ENCODE assay signal across 13 mouse cellular contexts in genomic region chr19:53727277-53727676, GRCm38 (mm10). TPM values are rescaled to one million over a fixed set of nuclear protein-coding genes. Genes with fewer than 3 reads are reported as not detected.
DNase-seq lines count a peak whose midpoint lies in the region; ATAC-seq lines count a peak whose summit lies in the region.
"Had no signal": no experiment of that assay in that cellular context is flagged by ENCODE, and none has a peak within 500 bp of the region (broad histone marks: within the 10 kb centered on the region; RNA-seq: fewer than 3 reads in every experiment).

No protein-coding gene starts in this region.

- H3K4me3 ChIP-seq in heart, embryonic 15.5 days, result no peak overlapping the region
- no peak overlapping the region for H3K4me3 ChIP-seq in embryonic facial prominence, embryonic 14.5 days (ENCODE audit: low read depth, low read length)
- no peak overlapping the region for H3K4me3 ChIP-seq in hindbrain, embryonic 12.5 days

- H3K4me1 ChIP-seq in heart, embryonic 15.5 days (replicated peaks), result peaks cover 80% of the 10 kb centered on the region
- peaks cover 8% of the 10 kb centered on the region; the same call in 1 of the 2 replicates for H3K4me1 ChIP-seq in embryonic facial prominence, embryonic 14.5 days (ENCODE audit: control insufficient read depth, insufficient read depth, low read length)
- H3K4me1 ChIP-seq in hindbrain, embryonic 12.5 days, result peaks cover 7% of the 10 kb centered on the region

- no peaks in the 10 kb centered on the region for H3K27me3 ChIP-seq in heart, embryonic 15.5 days
- H3K27me3 ChIP-seq in embryonic facial prominence, embryonic 14.5 days (replicated peaks; ENCODE audit: control insufficient read depth, insufficient read depth, low read length), result no peaks in the 10 kb centered on the region
- no peaks in the 10 kb centered on the region for H3K27me3 ChIP-seq in hindbrain, embryonic 12.5 days
- H3K27me3 ChIP-seq: Patski had no signal

- no peak overlapping the region for H3K4me2 ChIP-seq in heart, embryonic 15.5 days
- no peak overlapping the region for H3K4me2 ChIP-seq in embryonic facial prominence, embryonic 14.5 days (ENCODE audit: low read depth, low read length)
- no peak overlapping the region for H3K4me2 ChIP-seq in hindbrain, embryonic 12.5 days (replicated peaks)

- no peak for ATAC-seq in heart, embryonic 15.5 days (replicated peaks; ENCODE audit: insufficient number of reproducible peaks, insufficient read depth, low FRiP score, low read depth)
- ATAC-seq in embryonic facial prominence, embryonic 14.5 days (ENCODE audit: low read depth), result peak; percentile 44; the same call in 1 of the 2 replicates
- no peak for ATAC-seq in hindbrain, embryonic 12.5 days (ENCODE audit: low FRiP score)
- ATAC-seq: Patski had no signal

- no peaks in the 10 kb centered on the region for H3K9me3 ChIP-seq in heart, embryonic 15.5 days (replicated peaks)
- H3K9me3 ChIP-seq in embryonic facial prominence, embryonic 14.5 days (ENCODE audit: control insufficient read depth, low read length), result no peaks in the 10 kb centered on the region
- no peaks in the 10 kb centered on the region for H3K9me3 ChIP-seq in hindbrain, embryonic 12.5 days (replicated peaks)

- WGBS in heart, embryonic 15.5 days, result 64% methylated on average over 4 of the region's 4 CpGs
- WGBS in embryonic facial prominence, embryonic 14.5 days, result 45% methylated on average over 4 of the region's 4 CpGs
- 59% methylated on average over 4 of the region's 4 CpGs for WGBS in hindbrain, embryonic 12.5 days

- intact Hi-C loops in heart, postnatal 14 days (cut with DNase I), result no loop called here

- H3K36me3 ChIP-seq in heart, embryonic 15.5 days, result no peaks in the 10 kb centered on the region
- H3K36me3 ChIP-seq in embryonic facial prominence, embryonic 14.5 days (ENCODE audit: control insufficient read depth, insufficient read depth, low read length), result no peaks in the 10 kb centered on the region
- no peaks in the 10 kb centered on the region for H3K36me3 ChIP-seq in hindbrain, embryonic 12.5 days

- no peak for DNase-seq in heart, postnatal 14 days
- DNase-seq in ES-CJ7 (ENCODE audit: low read depth, low spot score), result peak; percentile 87
- DNase-seq in embryonic facial prominence, embryonic 14.5 days (ENCODE audit: low spot score), result peak; percentile 68
- DNase-seq in lung, postnatal 10 days, result peak; percentile 24
- DNase-seq in embryo, embryonic 11 days, result no peak
- no peak for DNase-seq in left cerebral cortex, adult 11 months (ENCODE audit: low spot score)
- DNase-seq: adrenal gland, adult 8-10 months; cerebellum, adult 2 months; liver had no signal

- no peak overlapping the region for H3K9ac ChIP-seq in heart, embryonic 15.5 days
- no peak overlapping the region for H3K9ac ChIP-seq in embryonic facial prominence, embryonic 14.5 days (ENCODE audit: low read depth, low read length)
- H3K9ac ChIP-seq in hindbrain, embryonic 12.5 days, result no peak overlapping the region

- peak overlapping the region; percentile 56 for H3K27ac ChIP-seq in heart, embryonic 15.5 days
- no peak overlapping the region for H3K27ac ChIP-seq in embryonic facial prominence, embryonic 14.5 days (replicated peaks; ENCODE audit: low read depth, low read length)
- no peak overlapping the region for H3K27ac ChIP-seq in hindbrain, embryonic 12.5 days

RNA-seq across cellular contexts. Expression of gene Rbm20, which starts 50.2 kb away (rescaled TPM):
- polyA plus RNA-seq in heart, embryonic 15.5 days (2015; fragmentation: Nextera tagmentation; extraction: Ambion mirVana), result 39.9 and 44.4 TPM in 2 replicates
- total RNA-seq in heart, postnatal 14 days (2021), result 100 to 1,000 TPM; 224 to 225 TPM
- 5.8 and 5.9 TPM in 2 replicates for polyA plus RNA-seq in embryonic facial prominence, embryonic 14.5 days (2014; fragmentation: Nextera tagmentation; extraction: Ambion mirVana)
- 1.5 and 1.9 TPM in 2 replicates for polyA plus RNA-seq in hindbrain, embryonic 12.5 days (2016; fragmentation: Nextera tagmentation; extraction: Ambion mirVana)
- total RNA-seq: neutrophil, adult 5-6 weeks had no signal

Comparison
In these comparisons a context has a peak if more than half of its experiments do, and no peak if none do; other contexts are left out.
1. DNase-seq: peak in ES-CJ7 (single experiment), embryonic facial prominence, embryonic 14.5 days (single experiment) and lung, postnatal 10 days (single experiment); none in heart, postnatal 14 days (0 of 2), embryo, embryonic 11 days (single experiment) and left cerebral cortex, adult 11 months (single experiment).